Mouse (Mus musculus): ENCODE measurements around the gene Ifna2. TPM values are rescaled to one million over a fixed set of nuclear protein-coding genes. Genes with fewer than 3 reads are reported as not detected.

Ifna2 gene
- polyA plus RNA-seq, 1 experiment from 2014 or later: not detected

DNA sequence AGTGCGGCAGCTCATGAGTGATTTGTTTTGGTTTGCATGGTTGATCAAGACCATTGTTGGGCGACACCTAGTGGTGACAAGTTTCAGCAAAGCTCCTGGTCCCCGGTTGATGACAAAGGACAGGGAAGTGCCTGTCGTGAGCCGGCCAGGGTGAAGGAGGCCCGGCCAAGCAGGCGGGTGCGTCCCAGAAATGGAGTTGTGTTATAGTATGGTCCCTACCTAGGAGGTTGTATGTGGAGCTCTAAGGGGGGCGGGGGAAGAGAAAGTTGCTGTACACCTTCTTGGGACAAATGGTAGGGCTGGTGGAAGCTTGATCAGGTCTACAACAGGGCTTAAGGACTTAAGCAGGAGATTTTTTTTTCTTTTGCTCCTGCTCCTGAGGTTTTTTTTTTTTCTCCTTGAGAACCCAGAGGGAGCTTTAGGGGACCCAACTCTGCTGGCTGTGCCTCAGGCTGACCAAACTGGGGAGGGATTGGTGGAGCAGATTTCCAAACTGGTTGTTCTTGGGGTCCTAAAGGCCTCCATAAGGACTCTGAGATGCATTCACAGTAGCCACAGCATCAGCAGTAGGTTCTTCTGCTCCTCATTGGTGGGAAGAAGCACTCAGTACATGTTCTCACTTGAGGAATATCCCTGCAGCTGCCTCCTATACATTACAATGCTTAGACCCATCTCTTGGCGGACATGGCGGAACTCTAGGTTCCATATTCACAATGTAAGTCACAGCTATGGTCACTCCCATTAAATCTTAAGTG is 42.5 kb downstream of the Ifna2 start:
- peak; percentile 96 for ATAC-seq (ENCODE audit: low FRiP score)
- H3K36me3 ChIP-seq: no peaks in the 10 kb centered on the region
- no peak overlapping the region for H3K27ac ChIP-seq
- H3K9ac ChIP-seq: no peak overlapping the region
- H3K4me1 ChIP-seq: no peaks in the 10 kb centered on the region
- no peaks in the 10 kb centered on the region for H3K27me3 ChIP-seq
- WGBS: 14% methylated on average over 11 of the region's 11 CpGs
- H3K9me3 ChIP-seq (replicated peaks): no peaks in the 10 kb centered on the region
- H3K4me3 ChIP-seq: peak overlapping the region; percentile 16; the same call in 1 of the 2 replicates
- peak overlapping the region; percentile 41 for H3K4me2 ChIP-seq (replicated peaks)

DNA sequence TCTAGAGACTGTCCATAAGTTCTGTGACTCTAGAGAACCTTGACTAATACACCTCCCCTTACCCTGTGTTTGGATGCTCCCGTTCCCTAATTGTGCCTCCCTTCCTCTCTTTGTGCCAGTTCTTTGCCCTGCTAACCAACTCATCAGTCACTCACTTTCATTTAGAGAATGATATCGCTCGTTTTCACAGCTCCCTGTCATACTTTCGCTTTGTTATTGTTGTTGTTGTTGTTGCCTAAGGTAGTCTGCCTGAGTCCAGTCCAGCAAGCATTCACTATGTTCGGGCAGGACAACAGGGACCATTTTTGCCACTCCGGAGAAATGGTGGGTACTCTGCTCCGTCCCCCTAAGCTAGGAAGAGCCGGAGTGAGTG is 43.0 kb downstream of the Ifna2 start:
- Histone ChIP-seq H3K4me3 (peak overlapping the region; percentile 16; the same call in 1 of the 2 replicates), H3K27me3 (no peaks in the 10 kb centered on the region), H3K9me3 (replicated peaks) (no peaks in the 10 kb centered on the region), H3K27ac (no peak overlapping the region), H3K4me1 (no peaks in the 10 kb centered on the region), H3K36me3 (no peaks in the 10 kb centered on the region), H3K4me2 (replicated peaks) (peak overlapping the region; percentile 41), H3K9ac (no peak overlapping the region)
- ATAC-seq (ENCODE audit: low FRiP score): no peak
- 67% methylated on average over 8 of the region's 8 CpGs for WGBS

DNA sequence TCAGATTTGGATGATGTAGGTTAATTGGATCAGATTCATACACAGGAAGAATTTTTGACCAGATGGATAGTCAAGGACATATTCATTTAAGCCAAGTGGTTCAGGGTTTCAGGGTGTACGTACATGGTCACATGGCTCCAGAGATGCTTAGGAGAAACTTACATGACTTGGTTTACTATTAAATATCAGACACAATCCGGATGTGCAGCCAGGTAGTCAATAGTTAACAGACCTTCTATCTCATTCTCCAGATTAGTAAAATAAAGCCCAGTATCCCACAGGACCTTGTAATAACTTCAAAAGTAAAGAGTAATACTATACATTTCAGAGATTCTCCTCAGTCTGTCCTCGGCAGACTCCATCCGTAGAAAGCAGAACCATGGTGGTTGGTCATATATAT is 49.4 kb downstream of the Ifna2 start, which contains the start of gene C87499:
Gene C87499, minus strand, starts transcription at position 101 of the 400 bp plus-strand sequence.
- no peak within 1 kb of the TSS for H3K4me3 ChIP-seq
- ATAC-seq (ENCODE audit: low FRiP score): no peak
- no peaks in the 10 kb centered on the region for H3K4me1 ChIP-seq
- H3K4me2 ChIP-seq (replicated peaks): no peak within 1 kb of the TSS
- no peaks in the 10 kb centered on the region for H3K9me3 ChIP-seq (replicated peaks)
- no peak within 1 kb of the TSS for H3K9ac ChIP-seq
- no peaks in the 10 kb centered on the region for H3K27me3 ChIP-seq
- WGBS: 88% methylated on average over 4 of the region's 4 CpGs
- no peak within 1 kb of the TSS for H3K27ac ChIP-seq
- H3K36me3 ChIP-seq: no peaks in the 10 kb centered on the region

Other genes starting within 250 kb of the Ifna2 start
- 3.9 TPM in 2 replicates for gene Hacd4, start 245.0 kb downstream of the Ifna2 start, polyA plus RNA-seq (2016; fragmentation: Nextera tagmentation; extraction: Ambion mirVana)
- gene Ifnb1, start 161.1 kb downstream of the Ifna2 start, polyA plus RNA-seq (2016; fragmentation: Nextera tagmentation; extraction: Ambion mirVana): not detected in 2 replicates
- gene Ifna15, start 125.7 kb downstream of the Ifna2 start, polyA plus RNA-seq (2016; fragmentation: Nextera tagmentation; extraction: Ambion mirVana): not detected in 2 replicates
- gene Ifna14, start 112.1 kb downstream of the Ifna2 start, polyA plus RNA-seq (2016; fragmentation: Nextera tagmentation; extraction: Ambion mirVana): not detected in 2 replicates
- gene Ifna9, start 91.5 kb downstream of the Ifna2 start, polyA plus RNA-seq (2016; fragmentation: Nextera tagmentation; extraction: Ambion mirVana): not detected in 2 replicates
- not detected in 2 replicates for gene Ifna12, start 80.5 kb downstream of the Ifna2 start, polyA plus RNA-seq (2016; fragmentation: Nextera tagmentation; extraction: Ambion mirVana)
- not detected in 2 replicates for gene C87499, start 49.5 kb downstream of the Ifna2 start, polyA plus RNA-seq (2016; fragmentation: Nextera tagmentation; extraction: Ambion mirVana)
- gene Ifna13, start 39.5 kb downstream of the Ifna2 start, polyA plus RNA-seq (2016; fragmentation: Nextera tagmentation; extraction: Ambion mirVana): not detected in 2 replicates
- not detected in 2 replicates for gene Ifna16, start 7.0 kb downstream of the Ifna2 start, polyA plus RNA-seq (2016; fragmentation: Nextera tagmentation; extraction: Ambion mirVana)
- not detected in 2 replicates for gene Ifnab, start 7.4 kb upstream of the Ifna2 start, polyA plus RNA-seq (2016; fragmentation: Nextera tagmentation; extraction: Ambion mirVana)
- gene Gm26566, start 37.9 kb upstream of the Ifna2 start, polyA plus RNA-seq (2016; fragmentation: Nextera tagmentation; extraction: Ambion mirVana): 1.4 and 1.9 TPM in 2 replicates
- 144 and 152 TPM in 2 replicates for gene Klhl9, start 38.6 kb upstream of the Ifna2 start, polyA plus RNA-seq (2016; fragmentation: Nextera tagmentation; extraction: Ambion mirVana)
- not detected in 2 replicates for gene Gm13271, start 71.0 kb upstream of the Ifna2 start, polyA plus RNA-seq (2016; fragmentation: Nextera tagmentation; extraction: Ambion mirVana)
- 0.31 and 0.39 TPM in 2 replicates for gene Gm13283, start 76.2 kb upstream of the Ifna2 start, polyA plus RNA-seq (2016; fragmentation: Nextera tagmentation; extraction: Ambion mirVana)
- not detected in 2 replicates for gene Gm13290, start 89.9 kb upstream of the Ifna2 start, polyA plus RNA-seq (2016; fragmentation: Nextera tagmentation; extraction: Ambion mirVana)
- gene Gm13289, start 93.0 kb upstream of the Ifna2 start, polyA plus RNA-seq (2016; fragmentation: Nextera tagmentation; extraction: Ambion mirVana): not detected in 2 replicates
- not detected in 2 replicates for gene Gm13272, start 95.9 kb upstream of the Ifna2 start, polyA plus RNA-seq (2016; fragmentation: Nextera tagmentation; extraction: Ambion mirVana)
- not detected in 2 replicates for gene Ifnz, start 98.2 kb upstream of the Ifna2 start, polyA plus RNA-seq (2016; fragmentation: Nextera tagmentation; extraction: Ambion mirVana)
- 0.62 TPM in 1 of 2 replicates, not detected in the other for gene Gm13276, start 101.8 kb upstream of the Ifna2 start, polyA plus RNA-seq (2016; fragmentation: Nextera tagmentation; extraction: Ambion mirVana)
- gene Gm13277, start 104.7 kb upstream of the Ifna2 start, polyA plus RNA-seq (2016; fragmentation: Nextera tagmentation; extraction: Ambion mirVana): not detected in 2 replicates
- not detected in 2 replicates for gene Gm13278, start 107.6 kb upstream of the Ifna2 start, polyA plus RNA-seq (2016; fragmentation: Nextera tagmentation; extraction: Ambion mirVana)
- not detected in 2 replicates for gene Gm13275, start 110.6 kb upstream of the Ifna2 start, polyA plus RNA-seq (2016; fragmentation: Nextera tagmentation; extraction: Ambion mirVana)
- not detected in 2 replicates for gene Gm13279, start 113.5 kb upstream of the Ifna2 start, polyA plus RNA-seq (2016; fragmentation: Nextera tagmentation; extraction: Ambion mirVana)
- 0.26 and 0.95 TPM in 2 replicates for gene Gm13285, start 115.8 kb upstream of the Ifna2 start, polyA plus RNA-seq (2016; fragmentation: Nextera tagmentation; extraction: Ambion mirVana)
- gene Gm13287, start 119.3 kb upstream of the Ifna2 start, polyA plus RNA-seq (2016; fragmentation: Nextera tagmentation; extraction: Ambion mirVana): not detected in 2 replicates
- not detected in 2 replicates for gene Gm13288, start 121.6 kb upstream of the Ifna2 start, polyA plus RNA-seq (2016; fragmentation: Nextera tagmentation; extraction: Ambion mirVana)
- not detected in 2 replicates for gene Ifna7, start 132.3 kb upstream of the Ifna2 start, polyA plus RNA-seq (2016; fragmentation: Nextera tagmentation; extraction: Ambion mirVana)
- gene Ifna11, start 136.0 kb upstream of the Ifna2 start, polyA plus RNA-seq (2016; fragmentation: Nextera tagmentation; extraction: Ambion mirVana): not detected in 2 replicates
- not detected in 2 replicates for gene Ifna6, start 143.5 kb upstream of the Ifna2 start, polyA plus RNA-seq (2016; fragmentation: Nextera tagmentation; extraction: Ambion mirVana)
- gene Ifna5, start 151.6 kb upstream of the Ifna2 start, polyA plus RNA-seq (2016; fragmentation: Nextera tagmentation; extraction: Ambion mirVana): not detected in 2 replicates
- not detected in 2 replicates for gene Ifna4, start 157.9 kb upstream of the Ifna2 start, polyA plus RNA-seq (2016; fragmentation: Nextera tagmentation; extraction: Ambion mirVana)
- not detected in 2 replicates for gene Ifna1, start 166.2 kb upstream of the Ifna2 start, polyA plus RNA-seq (2016; fragmentation: Nextera tagmentation; extraction: Ambion mirVana)
- gene Ifne, start 196.3 kb upstream of the Ifna2 start, polyA plus RNA-seq (2016; fragmentation: Nextera tagmentation; extraction: Ambion mirVana): not detected in 2 replicates

Measured in hindbrain, embryonic 12.5 days (tissue).